Mouse (Mus musculus) olfactory bulb, adult 2 months (tissue): ENCODE results near the gene Grifin.

Experiments used
- CTCF ChIP-seq: fragments of 200-500 bp; IDR thresholded peaks from 2 replicates; pipeline ENCODE4 v1.5.1; 2012; ENCODE audit warnings: low read depth, mild to moderate bottlenecking, low read length, moderate library complexity; ENCODE audit not compliant: insufficient read depth
- POLR2A ChIP-seq: fragments of 200-500 bp; IDR thresholded peaks from 2 replicates; pipeline ENCODE4 v1.6.1; 2012; ENCODE audit warnings: mild to moderate bottlenecking, low read depth, low read length, moderate library complexity; ENCODE audit not compliant: insufficient read depth

DNA sequence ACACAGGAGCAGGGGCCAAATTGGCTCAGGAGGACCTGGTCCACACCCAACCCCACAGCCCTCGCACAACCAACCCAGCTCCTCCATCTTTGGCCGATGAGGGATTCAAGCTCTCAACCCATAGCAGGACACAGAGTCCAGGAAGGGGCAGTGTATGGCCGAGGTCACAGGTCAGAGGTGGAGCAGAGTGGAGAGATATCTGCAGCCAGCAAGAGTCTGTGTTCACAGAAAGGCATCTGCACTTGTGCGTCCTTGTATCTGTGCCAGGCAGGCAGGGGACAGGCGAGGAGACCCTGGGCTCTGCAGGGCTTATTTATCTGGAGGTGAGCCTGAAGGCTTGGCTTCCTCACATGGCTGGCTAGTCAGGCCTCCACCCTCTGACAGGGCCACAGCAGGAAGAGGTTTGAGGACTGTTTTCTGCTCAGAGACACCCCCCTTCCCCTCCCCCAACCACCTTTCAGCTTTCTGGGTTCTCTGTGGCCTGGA lies 10.6 kb upstream of the Grifin start:
- TF ChIP-seq POLR2A (no peak), CTCF (no peak)
